Mouse (Mus musculus) testis, adult 2 months (tissue): Measurements from ENCODE around the gene Dpp4.

Experiments
- CTCF ChIP-seq: fragments of 200-500 bp; IDR thresholded peaks from 2 replicates; pipeline ENCODE4 v1.5.1; 2012; ENCODE audit warnings: low read depth, mild to moderate bottlenecking, inconsistent platforms, low read length, moderate library complexity; ENCODE audit not compliant: control insufficient read depth, insufficient read depth, insufficient replicate concordance
- POLR2A ChIP-seq: fragments of 200-500 bp; IDR thresholded peaks from 2 replicates; pipeline ENCODE4 v1.6.1; 2012; ENCODE audit warnings: low read depth, mild to moderate bottlenecking, inconsistent platforms, low read length, moderate library complexity; ENCODE audit not compliant: control insufficient read depth

GRCm38 (mm10) chr2:62331913-62332312 lies 80.1 kb downstream of the Dpp4 start:
- no peak for TF ChIP-seq CTCF
- TF ChIP-seq POLR2A, result no peak
